Mouse (Mus musculus) limb, embryonic 10.5 days (tissue): ENCODE results near the gene Ptpre. TPM values are rescaled to one million over a fixed set of nuclear protein-coding genes. Genes with fewer than 3 reads are reported as not detected.

Source experiments
- DNase-seq: peaks from one replicate; pipeline ENCODE4 v3.0.0-alpha.2; 2017; ENCODE audit warnings: low spot score
- H3K27ac ChIP-seq: fragments of 300-500 bp; sonication (generic); 2 replicates; pipeline ENCODE4 v1.5.1; 2016; ENCODE audit warnings: mild to moderate bottlenecking
- H3K27me3 ChIP-seq: fragments of 300-500 bp; sonication (generic); 2 replicates; pipeline ENCODE4 v1.6.1; 2016; ENCODE audit warnings: low read depth, mild to moderate bottlenecking; ENCODE audit not compliant: poor library complexity, severe bottlenecking
- H3K36me3 ChIP-seq: fragments of 300-500 bp; sonication (generic); 2 replicates; pipeline ENCODE4 v1.6.1; 2016; ENCODE audit warnings: mild to moderate bottlenecking, moderate library complexity
- H3K4me1 ChIP-seq: fragments of 300-500 bp; sonication (generic); 2 replicates; pipeline ENCODE4 v1.6.1; 2016
- H3K4me3 ChIP-seq: fragments of 300-500 bp; sonication (generic); 2 replicates; pipeline ENCODE4 v1.5.1; 2016; ENCODE audit warnings: mild to moderate bottlenecking, moderate library complexity
- H3K9me3 ChIP-seq: fragments of 300-500 bp; sonication (generic); replicated peaks from 2 replicates; pipeline ENCODE4 v1.6.1; 2016; ENCODE audit warnings: mild to moderate bottlenecking
- WGBS: fragments of 180-500 bp; shearing (Covaris S2); methylation state at CpG from one replicate; pipeline ENCODE4 v1.1.7; 2016; 5-methylcytosine and 5-hydroxymethylcytosine counted together
- polyA plus RNA-seq: library from polyadenylated mRNA; unstranded; fragments of >200 nt; fragmentation: Nextera tagmentation; extraction: Ambion mirVana; gene quantifications from 2 replicates; pipeline ENCODE4 v1.2.1, GENCODE M21; 2016

Ptpre gene
- polyA plus RNA-seq, 1 experiment from 2014 or later, result 0.64 TPM

GRCm38 (mm10) chr7:135542235-135542634 lies 5.0 kb downstream of the Ptpre start:
- no peak overlapping the region for H3K4me3 ChIP-seq
- H3K36me3 ChIP-seq, result no peaks in the 10 kb centered on the region
- H3K27ac ChIP-seq, result no peak overlapping the region
- no peaks in the 10 kb centered on the region for H3K9me3 ChIP-seq
- 87% methylated on average over 3 of the region's 3 CpGs for WGBS
- DNase-seq, result no peak
- peaks cover 32% of the 10 kb centered on the region for H3K27me3 ChIP-seq
- H3K4me1 ChIP-seq, result peaks cover 14% of the 10 kb centered on the region

- Histone ChIP-seq H3K27ac (no peak overlapping the region), H3K36me3 (no peaks in the 10 kb centered on the region), H3K9me3 (no peaks in the 10 kb centered on the region), H3K4me3 (no peak overlapping the region), H3K4me1 (peaks cover 6% of the 10 kb centered on the region), H3K27me3 (peaks cover 28% of the 10 kb centered on the region)
- WGBS, result 79% methylated on average over 3 of the region's 3 CpGs
- DNase-seq, result no peak
Observed at GRCm38 (mm10) chr7:135543033-135543432, 5.8 kb downstream of the Ptpre start.

GRCm38 (mm10) chr7:135544321-135544720 lies 7.0 kb downstream of the Ptpre start:
- Histone ChIP-seq H3K27ac (no peak overlapping the region), H3K9me3 (no peaks in the 10 kb centered on the region)
- 91% methylated on average over 6 of the region's 6 CpGs for WGBS

GRCm38 (mm10) chr7:135545957-135546356 lies 8.7 kb downstream of the Ptpre start:
- Histone ChIP-seq H3K36me3 (no peaks in the 10 kb centered on the region), H3K4me3 (no peak overlapping the region), H3K4me1 (no peaks in the 10 kb centered on the region), H3K9me3 (no peaks in the 10 kb centered on the region), H3K27ac (no peak overlapping the region), H3K27me3 (no peaks in the 10 kb centered on the region)
- WGBS, result 81% methylated on average over 7 of the region's 7 CpGs
- DNase-seq, result no peak

More at GRCm38 (mm10) chr7:135544321-135544720, 7.0 kb downstream of the Ptpre start:
- H3K4me1 ChIP-seq, result no peaks in the 10 kb centered on the region
- no peak for DNase-seq
- peaks cover 15% of the 10 kb centered on the region for H3K27me3 ChIP-seq
- no peak overlapping the region for H3K4me3 ChIP-seq
- H3K36me3 ChIP-seq, result no peaks in the 10 kb centered on the region

- no peaks in the 10 kb centered on the region for H3K4me1 ChIP-seq
- no peak overlapping the region for H3K4me3 ChIP-seq
- no peak overlapping the region for H3K27ac ChIP-seq
- no peak for DNase-seq
- WGBS, result 71% methylated on average over 5 of the region's 5 CpGs
- no peaks in the 10 kb centered on the region for H3K36me3 ChIP-seq
- H3K9me3 ChIP-seq, result no peaks in the 10 kb centered on the region
- H3K27me3 ChIP-seq, result no peaks in the 10 kb centered on the region
Observed at GRCm38 (mm10) chr7:135546530-135546929, 9.2 kb downstream of the Ptpre start.

DNA sequence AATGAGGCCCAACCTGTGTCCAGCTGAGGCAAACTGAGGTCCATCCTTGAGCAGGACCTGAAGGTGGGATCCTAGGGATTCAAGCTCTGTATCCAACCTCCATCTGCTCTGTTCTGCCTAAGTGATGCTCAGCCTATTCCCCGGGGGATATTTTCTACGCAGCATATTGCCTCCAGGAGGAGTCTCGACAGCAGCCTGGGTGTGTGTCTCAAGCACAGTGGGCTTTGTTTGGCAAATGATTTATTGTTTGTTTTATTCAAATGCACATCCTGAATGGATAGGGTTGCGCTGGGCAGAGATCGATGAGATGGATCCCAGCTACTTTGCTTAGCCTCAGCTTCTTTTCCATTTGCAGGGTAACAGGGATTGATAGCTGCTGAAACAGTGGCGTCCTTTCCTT lies 11.2 kb downstream of the Ptpre start:
- Histone ChIP-seq H3K27me3 (no peaks in the 10 kb centered on the region), H3K27ac (no peak overlapping the region), H3K36me3 (no peaks in the 10 kb centered on the region), H3K4me3 (no peak overlapping the region), H3K4me1 (no peaks in the 10 kb centered on the region), H3K9me3 (no peaks in the 10 kb centered on the region)
- DNase-seq, result no peak
- 79% methylated on average over 6 of the region's 6 CpGs for WGBS

DNA sequence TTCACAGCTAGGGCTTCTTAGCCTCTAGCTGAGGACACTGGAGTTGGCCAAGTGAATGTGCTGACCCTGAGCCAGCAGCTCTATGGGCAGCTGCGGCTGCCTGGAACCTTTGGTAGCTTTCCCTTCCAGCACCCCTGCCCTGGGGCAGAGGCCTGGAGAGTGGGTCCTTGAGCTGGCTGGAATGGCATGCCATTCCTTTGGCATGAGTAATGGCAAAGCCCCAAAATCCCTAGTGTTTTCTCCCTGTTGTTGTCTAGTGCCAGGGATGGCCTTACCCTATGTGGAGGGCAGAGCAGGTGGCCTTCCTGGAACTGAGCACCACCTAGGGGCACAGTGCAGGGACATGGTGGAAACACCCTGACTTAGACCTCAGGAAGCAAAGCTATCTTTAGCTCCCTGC lies 14.3 kb downstream of the Ptpre start:
- H3K27me3 ChIP-seq, result no peaks in the 10 kb centered on the region
- no peak overlapping the region for H3K4me3 ChIP-seq
- 92% methylated on average over 1 of the region's 1 CpGs for WGBS
- no peak overlapping the region for H3K27ac ChIP-seq
- no peaks in the 10 kb centered on the region for H3K9me3 ChIP-seq
- H3K36me3 ChIP-seq, result no peaks in the 10 kb centered on the region
- no peak for DNase-seq
- H3K4me1 ChIP-seq, result no peaks in the 10 kb centered on the region

GRCm38 (mm10) chr7:135553550-135553949 lies 16.3 kb downstream of the Ptpre start:
- no peaks in the 10 kb centered on the region for H3K4me1 ChIP-seq
- H3K27ac ChIP-seq, result no peak overlapping the region
- H3K4me3 ChIP-seq, result no peak overlapping the region
- H3K36me3 ChIP-seq, result no peaks in the 10 kb centered on the region
- H3K27me3 ChIP-seq, result no peaks in the 10 kb centered on the region
- no peaks in the 10 kb centered on the region for H3K9me3 ChIP-seq
- DNase-seq, result no peak
- 83% methylated on average over 3 of the region's 3 CpGs for WGBS

- Histone ChIP-seq H3K4me1 (no peaks in the 10 kb centered on the region), H3K36me3 (no peaks in the 10 kb centered on the region), H3K9me3 (no peaks in the 10 kb centered on the region), H3K27me3 (no peaks in the 10 kb centered on the region), H3K27ac (no peak overlapping the region), H3K4me3 (no peak overlapping the region)
- no peak for DNase-seq
- WGBS, result 88% methylated on average over 3 of the region's 3 CpGs
Observed at GRCm38 (mm10) chr7:135556663-135557402, 19.6 kb downstream of the Ptpre start.

- Histone ChIP-seq H3K9me3 (no peaks in the 10 kb centered on the region), H3K36me3 (no peaks in the 10 kb centered on the region), H3K4me3 (no peak overlapping the region), H3K27ac (no peak overlapping the region), H3K27me3 (no peaks in the 10 kb centered on the region), H3K4me1 (no peaks in the 10 kb centered on the region)
- WGBS, result 66% methylated on average over 1 of the region's 1 CpGs
- no peak for DNase-seq
Observed at GRCm38 (mm10) chr7:135560280-135560679, 23.0 kb downstream of the Ptpre start.

- no peak for DNase-seq
- H3K27ac ChIP-seq, result no peak overlapping the region
- H3K27me3 ChIP-seq, result no peaks in the 10 kb centered on the region
- H3K36me3 ChIP-seq, result no peaks in the 10 kb centered on the region
- no peaks in the 10 kb centered on the region for H3K9me3 ChIP-seq
- WGBS, result 85% methylated on average over 8 of the region's 8 CpGs
- H3K4me1 ChIP-seq, result no peaks in the 10 kb centered on the region
- no peak overlapping the region for H3K4me3 ChIP-seq
Observed at GRCm38 (mm10) chr7:135564022-135564421, 26.7 kb downstream of the Ptpre start.

DNA sequence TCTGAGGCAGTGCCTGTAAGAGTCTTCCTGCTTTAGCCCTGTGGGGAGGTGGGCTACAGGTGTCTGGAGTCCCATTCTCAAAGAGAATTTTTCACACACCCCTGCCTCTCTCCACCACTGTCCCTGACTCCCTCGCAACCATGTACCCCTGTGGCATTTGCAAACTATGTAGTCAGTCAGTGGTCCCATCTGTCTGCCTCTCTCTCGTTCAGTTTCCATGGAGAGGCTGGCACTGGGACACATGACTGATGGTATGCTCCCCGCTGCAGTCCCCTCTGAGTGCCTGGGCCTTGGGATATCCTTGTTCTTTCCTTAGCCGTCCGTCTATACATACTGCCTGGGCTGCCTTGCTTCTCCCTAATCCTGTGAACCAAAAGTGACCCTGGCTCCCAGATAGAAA lies 28.7 kb downstream of the Ptpre start:
- H3K36me3 ChIP-seq, result no peaks in the 10 kb centered on the region
- peaks cover 1% of the 10 kb centered on the region; the same call in 1 of the 2 replicates for H3K4me1 ChIP-seq
- WGBS, result 84% methylated on average over 5 of the region's 5 CpGs
- H3K27me3 ChIP-seq, result no peaks in the 10 kb centered on the region
- no peaks in the 10 kb centered on the region for H3K9me3 ChIP-seq
- H3K27ac ChIP-seq, result no peak overlapping the region
- DNase-seq, result no peak
- H3K4me3 ChIP-seq, result no peak overlapping the region

DNA sequence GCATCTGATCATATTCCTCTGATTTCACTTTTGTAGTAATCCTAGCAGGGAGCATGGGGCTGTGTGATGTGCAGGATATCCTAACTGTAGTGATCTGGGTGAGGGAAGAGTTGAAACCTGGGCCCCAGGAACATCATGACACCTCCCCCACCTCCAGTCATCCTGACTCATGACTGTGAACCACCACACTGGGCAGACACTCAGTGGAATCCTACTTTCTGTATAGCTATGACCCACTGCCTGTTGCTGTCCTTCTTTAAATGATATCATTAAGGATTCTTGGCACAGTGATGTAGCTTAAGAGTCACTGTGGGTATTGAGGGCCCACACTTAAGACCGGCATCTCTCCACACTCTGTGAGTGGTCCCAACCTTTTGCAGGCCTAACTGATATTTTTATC lies 30.3 kb downstream of the Ptpre start:
- 93% methylated on average over 1 of the region's 1 CpGs for WGBS
- DNase-seq, result no peak
- Histone ChIP-seq H3K36me3 (no peaks in the 10 kb centered on the region), H3K27ac (no peak overlapping the region), H3K27me3 (no peaks in the 10 kb centered on the region), H3K4me3 (no peak overlapping the region), H3K4me1 (peaks cover 13% of the 10 kb centered on the region), H3K9me3 (no peaks in the 10 kb centered on the region)

- WGBS, result 81% methylated on average over 2 of the region's 2 CpGs
- Histone ChIP-seq H3K27ac (no peak overlapping the region), H3K9me3 (no peaks in the 10 kb centered on the region), H3K4me1 (peaks cover 13% of the 10 kb centered on the region), H3K4me3 (no peak overlapping the region), H3K27me3 (no peaks in the 10 kb centered on the region), H3K36me3 (no peaks in the 10 kb centered on the region)
- DNase-seq, result no peak
Observed at GRCm38 (mm10) chr7:135568550-135568949, 31.3 kb downstream of the Ptpre start.
